Mouse (Mus musculus) stomach, embryonic 15.5 days (tissue): ENCODE measurements around the gene Brd2. TPM values are rescaled to one million over a fixed set of nuclear protein-coding genes. Genes with fewer than 3 reads are reported as not detected.
A peak's percentile ranks its signal among the peaks of the same experiment; 100 is the strongest.
"Not testable (repeated sequence)": the region's sequence is repeated elsewhere in the genome, so short reads cannot be mapped to it uniquely, and the experiment has no call there.

ENCODE experiments used
- ATAC-seq: fragments of 200-750 bp; cut with Nextera tagmentation; 2 replicates; pipeline ENCODE4 v1.8.0; 2017; ENCODE audit warnings: low read depth, moderate number of reproducible peaks, moderate TSS enrichment; ENCODE audit not compliant: insufficient read depth, low FRiP score
- H3K27ac ChIP-seq: fragments of 300-500 bp; sonication (generic); 2 replicates; pipeline ENCODE4 v1.5.1; 2015; ENCODE audit warnings: mild to moderate bottlenecking, inconsistent platforms
- H3K27me3 ChIP-seq: fragments of 300-500 bp; sonication (generic); replicated peaks from 2 replicates; pipeline ENCODE4 v1.6.1; 2015; ENCODE audit warnings: inconsistent platforms
- H3K36me3 ChIP-seq: fragments of 300-500 bp; sonication (generic); 2 replicates; pipeline ENCODE4 v1.6.1; 2015; ENCODE audit warnings: inconsistent platforms
- H3K4me1 ChIP-seq: fragments of 300-500 bp; sonication (generic); 2 replicates; pipeline ENCODE4 v1.6.1; 2015; ENCODE audit warnings: inconsistent platforms
- H3K4me2 ChIP-seq: fragments of 300-500 bp; sonication (generic); 2 replicates; pipeline ENCODE4 v1.6.1; 2015; ENCODE audit warnings: mild to moderate bottlenecking, inconsistent platforms
- H3K4me3 ChIP-seq: fragments of 300-500 bp; sonication (generic); replicated peaks from 2 replicates; pipeline ENCODE4 v1.5.1; 2015; ENCODE audit warnings: inconsistent platforms
- H3K9ac ChIP-seq: fragments of 300-500 bp; sonication (generic); 2 replicates; pipeline ENCODE4 v1.6.1; 2015; ENCODE audit warnings: inconsistent platforms
- H3K9me3 ChIP-seq: fragments of 300-500 bp; sonication (generic); 2 replicates; pipeline ENCODE4 v1.6.1; 2016; ENCODE audit warnings: inconsistent platforms
- WGBS: fragments of 180-500 bp; shearing (Covaris S2); methylation state at CpG from one replicate; pipeline ENCODE4 v1.1.7; 2015; 5-methylcytosine and 5-hydroxymethylcytosine counted together
- polyA plus RNA-seq: library from polyadenylated mRNA; unstranded; fragments of >200 nt; fragmentation: Nextera tagmentation; extraction: Ambion mirVana; gene quantifications from 2 replicates; pipeline ENCODE4 v1.2.1, GENCODE M21; 2015

Brd2 gene
- polyA plus RNA-seq: 98.3 and 107 TPM in 2 replicates

DNA sequence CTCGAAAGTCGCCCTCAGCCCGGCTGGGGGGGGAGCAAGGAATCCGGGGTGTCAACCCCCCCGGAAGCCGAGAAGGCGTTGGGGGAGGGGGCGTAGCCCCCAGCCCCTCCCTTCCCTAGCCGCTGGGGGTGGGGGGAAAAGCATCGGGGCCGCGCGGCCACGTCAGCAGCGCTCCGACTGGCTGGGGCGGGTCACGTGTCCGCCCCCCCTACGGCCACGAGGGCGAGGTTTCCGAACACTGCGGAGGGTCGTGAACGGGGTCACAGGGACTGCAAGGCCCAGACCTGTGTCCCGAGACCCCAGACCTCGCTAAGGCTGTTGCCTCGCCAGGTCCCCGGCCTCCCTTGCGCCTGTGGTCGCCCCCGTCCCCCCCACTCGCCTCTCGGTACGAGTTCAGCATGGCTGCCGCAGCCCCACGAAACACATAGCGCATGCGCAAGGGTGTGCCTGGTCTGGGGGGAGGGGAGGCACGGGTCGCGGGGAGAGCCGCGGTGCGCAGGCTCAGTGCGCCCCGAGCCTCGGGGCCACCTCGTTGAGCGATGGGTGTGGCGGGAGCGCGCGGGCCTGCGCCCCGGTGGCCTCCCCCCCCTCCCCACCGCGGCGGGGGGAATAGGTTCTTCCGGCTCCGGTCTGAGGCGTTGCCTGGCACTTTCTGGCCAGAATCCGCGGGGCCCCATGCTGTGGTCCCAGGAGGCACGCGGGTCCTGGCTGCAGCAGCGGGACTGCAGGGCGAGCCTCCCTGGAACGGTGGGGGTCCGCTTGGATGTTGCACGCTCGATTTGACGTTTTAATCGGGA lies at the start of gene Brd2:
Gene Brd2 (minus strand): TSS at position 447 of the 797 bp plus-strand sequence.
- under 1% methylated on average over 70 of the region's 75 CpGs for WGBS
- peak; percentile 56 for ATAC-seq
- H3K27me3 ChIP-seq: no peaks in the 10 kb centered on the region

GRCm38 (mm10) chr17:34170877-34171498 lies 48.6 kb upstream of the Brd2 start:
- Histone ChIP-seq H3K27me3 (no peaks in the 10 kb centered on the region), H3K4me1 (no peaks in the 10 kb centered on the region), H3K27ac (no peak overlapping the region), H3K4me2 (no peak overlapping the region), H3K9ac (no peak overlapping the region), H3K36me3 (no peaks in the 10 kb centered on the region), H3K9me3 (no peaks in the 10 kb centered on the region), H3K4me3 (no peak overlapping the region)
- WGBS: 35% methylated on average over 13 of the region's 13 CpGs
- no peak for ATAC-seq

More for the DNA sequence above, at the start of gene Brd2:
- peak within 1 kb of the TSS; percentile 71 for H3K4me2 ChIP-seq
- peaks cover 21% of the 10 kb centered on the region for H3K4me1 ChIP-seq
- peaks cover 17% of the 10 kb centered on the region for H3K36me3 ChIP-seq
- no peaks in the 10 kb centered on the region for H3K9me3 ChIP-seq
- H3K4me3 ChIP-seq: peak within 1 kb of the TSS; percentile 80
- peak within 1 kb of the TSS; percentile 100 for H3K27ac ChIP-seq
- peak within 1 kb of the TSS; percentile 89 for H3K9ac ChIP-seq

DNA sequence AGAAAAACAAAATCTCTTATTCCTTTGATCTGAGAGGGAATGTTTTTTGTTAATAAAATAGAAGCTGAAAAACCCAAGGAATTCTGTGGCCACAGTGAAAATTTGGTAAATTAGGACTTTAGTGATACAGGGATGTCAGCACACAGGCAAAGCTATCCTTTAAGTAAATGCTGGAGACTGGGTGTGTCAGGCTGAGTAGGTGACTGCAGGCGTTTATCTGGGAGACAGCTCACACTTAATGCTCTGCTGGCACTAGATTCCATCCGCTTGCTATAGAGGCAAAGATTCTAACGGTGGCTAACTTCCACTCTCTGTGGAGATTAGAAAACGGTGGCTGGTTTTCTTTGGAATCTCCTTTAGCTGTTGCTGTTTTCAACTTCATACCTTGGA lies 48.0 kb upstream of the Brd2 start:
- Histone ChIP-seq H3K27ac (no peak overlapping the region), H3K4me2 (no peak overlapping the region), H3K4me1 (no peaks in the 10 kb centered on the region), H3K36me3 (no peaks in the 10 kb centered on the region), H3K9ac (no peak overlapping the region), H3K27me3 (no peaks in the 10 kb centered on the region), H3K4me3 (no peak overlapping the region), H3K9me3 (no peaks in the 10 kb centered on the region)
- no peak for ATAC-seq
- 21% methylated on average over 4 of the region's 4 CpGs for WGBS

- Histone ChIP-seq H3K36me3 (no peaks in the 10 kb centered on the region), H3K4me3 (no peak overlapping the region), H3K4me2 (no peak overlapping the region), H3K9ac (no peak overlapping the region), H3K9me3 (no peaks in the 10 kb centered on the region), H3K27me3 (no peaks in the 10 kb centered on the region), H3K27ac (no peak overlapping the region), H3K4me1 (no peaks in the 10 kb centered on the region)
- no peak for ATAC-seq
- WGBS: 0% methylated on average over 2 of the region's 2 CpGs
Measured at GRCm38 (mm10) chr17:34169279-34169678, 46.8 kb upstream of the Brd2 start.

GRCm38 (mm10) chr17:34165033-34165730 lies 42.7 kb upstream of the Brd2 start:
- H3K4me1 ChIP-seq: no peaks in the 10 kb centered on the region
- H3K27ac ChIP-seq: no peak overlapping the region
- H3K36me3 ChIP-seq: no peaks in the 10 kb centered on the region
- 77% methylated on average over 6 of the region's 6 CpGs for WGBS
- no peak for ATAC-seq
- no peak overlapping the region for H3K4me2 ChIP-seq
- H3K9me3 ChIP-seq: no peaks in the 10 kb centered on the region
- no peaks in the 10 kb centered on the region for H3K27me3 ChIP-seq
- H3K9ac ChIP-seq: no peak overlapping the region
- no peak overlapping the region for H3K4me3 ChIP-seq

- H3K27me3 ChIP-seq: no peaks in the 10 kb centered on the region
- H3K4me2 ChIP-seq: no peak overlapping the region
- H3K4me1 ChIP-seq: no peaks in the 10 kb centered on the region
- H3K36me3 ChIP-seq: no peaks in the 10 kb centered on the region
- no peaks in the 10 kb centered on the region for H3K9me3 ChIP-seq
- WGBS: 44% methylated on average over 9 of the region's 9 CpGs
- no peak overlapping the region for H3K27ac ChIP-seq
- H3K9ac ChIP-seq: no peak overlapping the region
- no peak overlapping the region for H3K4me3 ChIP-seq
- ATAC-seq: no peak
Measured at GRCm38 (mm10) chr17:34164202-34164895, 41.9 kb upstream of the Brd2 start.

DNA sequence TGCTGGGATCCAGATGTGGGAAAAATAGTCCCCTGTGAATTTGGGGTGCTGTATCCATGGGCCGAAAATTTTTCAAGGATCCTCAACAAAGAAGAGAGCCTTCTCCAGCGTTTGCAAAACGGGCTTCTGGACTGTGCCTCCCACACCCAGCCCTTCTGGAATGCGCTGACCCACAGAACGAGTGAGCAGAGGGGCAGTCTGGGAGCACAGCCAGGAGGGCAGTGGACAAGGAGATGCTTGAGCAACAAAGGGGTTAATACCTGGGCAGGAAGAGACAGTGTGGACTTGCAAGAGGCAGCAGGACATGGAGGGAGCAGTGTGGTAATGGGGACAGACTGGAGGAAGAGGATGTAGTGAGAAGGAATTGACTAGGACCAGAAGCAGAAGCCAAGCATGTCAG lies 33.1 kb upstream of the Brd2 start:
- WGBS: 45% methylated on average over 5 of the region's 5 CpGs
- no peaks in the 10 kb centered on the region for H3K9me3 ChIP-seq
- H3K27me3 ChIP-seq: no peaks in the 10 kb centered on the region
- H3K9ac ChIP-seq: no peak overlapping the region
- no peaks in the 10 kb centered on the region for H3K4me1 ChIP-seq
- H3K4me3 ChIP-seq: no peak overlapping the region
- H3K4me2 ChIP-seq: no peak overlapping the region
- H3K36me3 ChIP-seq: no peaks in the 10 kb centered on the region
- no peak for ATAC-seq
- H3K27ac ChIP-seq: no peak overlapping the region

DNA sequence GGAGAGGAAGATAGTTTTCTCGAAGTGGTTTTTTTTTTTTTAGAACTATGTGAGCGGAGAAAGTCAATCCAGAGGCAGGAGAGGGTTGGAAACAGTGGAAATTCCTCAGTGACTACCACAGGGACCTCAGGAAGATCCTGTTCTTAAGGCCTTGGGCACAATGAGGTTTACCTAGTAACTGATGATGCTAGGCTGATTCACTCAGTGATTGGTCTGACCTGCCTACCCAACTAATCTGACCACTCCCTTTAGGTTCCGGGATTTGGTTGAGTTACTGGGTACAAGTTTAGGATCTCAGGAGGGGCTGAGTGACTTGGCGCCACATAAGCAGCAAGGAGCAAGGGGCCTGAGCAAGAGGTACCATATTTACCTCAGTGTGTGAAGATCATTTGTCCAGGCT lies 30.5 kb upstream of the Brd2 start, which contains the start of gene H2-DMb1:
Gene H2-DMb1 (plus strand): TSS at position 150 of the 400 bp plus-strand sequence.
- Histone ChIP-seq H3K9me3 (no peaks in the 10 kb centered on the region), H3K27me3 (no peaks in the 10 kb centered on the region), H3K4me2 (no peak within 1 kb of the TSS), H3K36me3 (no peaks in the 10 kb centered on the region), H3K9ac (no peak within 1 kb of the TSS), H3K27ac (no peak within 1 kb of the TSS), H3K4me3 (no peak within 1 kb of the TSS), H3K4me1 (no peaks in the 10 kb centered on the region)
- ATAC-seq: no peak
- 49% methylated on average over 4 of the region's 4 CpGs for WGBS

- WGBS: 76% methylated on average over 3 of the region's 3 CpGs
- Histone ChIP-seq H3K36me3 (no peaks in the 10 kb centered on the region), H3K9ac (no peak overlapping the region), H3K9me3 (no peaks in the 10 kb centered on the region), H3K27ac (no peak overlapping the region), H3K4me1 (no peaks in the 10 kb centered on the region), H3K4me2 (no peak overlapping the region), H3K27me3 (peaks cover 12% of the 10 kb centered on the region), H3K4me3 (no peak overlapping the region)
- ATAC-seq: no peak
Measured at GRCm38 (mm10) chr17:34144960-34145371, 22.5 kb upstream of the Brd2 start.

GRCm38 (mm10) chr17:34144221-34144620 lies 21.8 kb upstream of the Brd2 start:
- not testable (repeated sequence) for ATAC-seq, H3K36me3 ChIP-seq, H3K4me2 ChIP-seq, H3K4me1 ChIP-seq, H3K27ac ChIP-seq, H3K4me3 ChIP-seq, H3K9me3 ChIP-seq, H3K9ac ChIP-seq
- WGBS: 84% methylated on average over 4 of the region's 4 CpGs
- H3K27me3 ChIP-seq: peaks cover 15% of the 10 kb centered on the region

DNA sequence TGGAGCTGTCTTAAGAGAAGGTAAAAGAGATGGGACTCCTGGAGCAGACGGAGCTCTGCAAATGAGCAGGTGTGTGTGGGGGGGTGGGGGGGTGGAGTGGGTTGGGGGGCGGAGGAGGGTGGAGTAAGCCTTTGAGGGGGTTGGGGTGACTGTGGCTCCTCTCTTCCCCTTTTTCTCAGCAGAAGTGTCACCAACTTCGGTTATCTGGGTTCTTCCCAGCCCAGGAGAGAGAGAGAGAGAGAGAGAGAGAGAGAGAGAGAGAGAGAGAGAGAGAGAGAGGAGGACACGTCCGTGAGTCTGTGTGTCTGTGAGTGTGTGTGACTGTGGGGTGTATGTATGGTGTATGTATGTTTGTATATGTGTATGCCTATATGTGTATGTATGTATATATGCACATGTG lies 21.0 kb upstream of the Brd2 start:
- Histone ChIP-seq H3K4me2 (no peak overlapping the region), H3K27me3 (peaks cover 21% of the 10 kb centered on the region), H3K9ac (no peak overlapping the region), H3K9me3 (no peaks in the 10 kb centered on the region), H3K4me1 (0 out of 2 replicates have a peak, but pooled peaks cover 3% of the 10 kb centered on the region), H3K4me3 (no peak overlapping the region), H3K27ac (no peak overlapping the region), H3K36me3 (no peaks in the 10 kb centered on the region)
- 60% methylated on average over 3 of the region's 5 CpGs for WGBS
- no peak for ATAC-seq
